Mouse (Mus musculus): ENCODE data around the gene Olfm1. TPM values are rescaled to one million over a fixed set of nuclear protein-coding genes. Genes with fewer than 3 reads are reported as not detected.

Gene Olfm1
- polyA plus RNA-seq, 1 experiment from 2014 or later, result 26.0 TPM

- H3K36me3 ChIP-seq (ENCODE audit: control insufficient read depth, insufficient read depth, low read length), result no peaks in the 10 kb centered on the region
- no peak overlapping the region for H3K4me2 ChIP-seq (ENCODE audit: low read length)
- no peaks in the 10 kb centered on the region for H3K9me3 ChIP-seq (ENCODE audit: control insufficient read depth, low read length)
- peaks cover 26% of the 10 kb centered on the region for H3K27me3 ChIP-seq (replicated peaks; ENCODE audit: control insufficient read depth, insufficient read depth, low read length)
- no peak overlapping the region for H3K9ac ChIP-seq (ENCODE audit: low read length)
- H3K4me1 ChIP-seq (replicated peaks; ENCODE audit: control insufficient read depth, insufficient read depth, low read length), result peaks cover 12% of the 10 kb centered on the region; the same call in 1 of the 2 replicates
- WGBS, result 34% methylated on average over 6 of the region's 6 CpGs
- ATAC-seq (replicated peaks; ENCODE audit: low FRiP score, low TSS enrichment, low read depth), result no peak
- peak; percentile 84 for DNase-seq (ENCODE audit: low spot score)
- H3K27ac ChIP-seq (ENCODE audit: low read depth), result no peak overlapping the region
- H3K4me3 ChIP-seq (ENCODE audit: low read depth, low read length), result no peak overlapping the region
Measured at GRCm38 (mm10) chr2:28194962-28195617, 2.3 kb downstream of the Olfm1 start.

- Histone ChIP-seq H3K4me3 (ENCODE audit: low read depth, low read length) (no peak overlapping the region), H3K9me3 (ENCODE audit: control insufficient read depth, low read length) (no peaks in the 10 kb centered on the region), H3K9ac (ENCODE audit: low read length) (no peak overlapping the region), H3K36me3 (ENCODE audit: control insufficient read depth, insufficient read depth, low read length) (no peaks in the 10 kb centered on the region), H3K27me3 (replicated peaks; ENCODE audit: control insufficient read depth, insufficient read depth, low read length) (peaks cover 26% of the 10 kb centered on the region), H3K27ac (ENCODE audit: low read depth) (no peak overlapping the region), H3K4me1 (replicated peaks; ENCODE audit: control insufficient read depth, insufficient read depth, low read length) (peaks cover 12% of the 10 kb centered on the region; the same call in 1 of the 2 replicates), H3K4me2 (ENCODE audit: low read length) (no peak overlapping the region)
- 80% methylated on average over 8 of the region's 8 CpGs for WGBS
- DNase-seq (ENCODE audit: low spot score), result no peak
- ATAC-seq (replicated peaks; ENCODE audit: low FRiP score, low TSS enrichment, low read depth), result no peak
Measured at GRCm38 (mm10) chr2:28195726-28196125, 2.9 kb downstream of the Olfm1 start.

GRCm38 (mm10) chr2:28201441-28201841 lies 8.6 kb downstream of the Olfm1 start:
- no peak overlapping the region for H3K27ac ChIP-seq (ENCODE audit: low read depth)
- 64% methylated on average over 3 of the region's 3 CpGs for WGBS
- H3K9me3 ChIP-seq (ENCODE audit: control insufficient read depth, low read length), result no peaks in the 10 kb centered on the region
- peaks cover 11% of the 10 kb centered on the region; the same call in 1 of the 2 replicates for H3K4me1 ChIP-seq (replicated peaks; ENCODE audit: control insufficient read depth, insufficient read depth, low read length)
- no peak overlapping the region for H3K9ac ChIP-seq (ENCODE audit: low read length)
- ATAC-seq (replicated peaks; ENCODE audit: low FRiP score, low TSS enrichment, low read depth) (no peak), DNase-seq (ENCODE audit: low spot score) (no peak)
- no peak overlapping the region for H3K4me3 ChIP-seq (ENCODE audit: low read depth, low read length)
- no peaks in the 10 kb centered on the region; the same call in 1 of the 2 replicates for H3K27me3 ChIP-seq (replicated peaks; ENCODE audit: control insufficient read depth, insufficient read depth, low read length)
- H3K36me3 ChIP-seq (ENCODE audit: control insufficient read depth, insufficient read depth, low read length), result no peaks in the 10 kb centered on the region
- H3K4me2 ChIP-seq (ENCODE audit: low read length), result no peak overlapping the region

- peak; percentile 17; the same call in 1 of the 2 replicates for ATAC-seq (replicated peaks; ENCODE audit: low FRiP score, low TSS enrichment, low read depth)
Measured at GRCm38 (mm10) chr2:28204167-28204566, 11.4 kb downstream of the Olfm1 start.

GRCm38 (mm10) chr2:28204677-28205466 lies 12.1 kb downstream of the Olfm1 start:
- Histone ChIP-seq H3K27ac (ENCODE audit: low read depth) (no peak overlapping the region), H3K36me3 (ENCODE audit: control insufficient read depth, insufficient read depth, low read length) (no peaks in the 10 kb centered on the region; the same call in 1 of the 2 replicates), H3K9ac (ENCODE audit: low read length) (no peak overlapping the region), H3K4me2 (ENCODE audit: low read length) (peak overlapping the region; percentile 98), H3K4me3 (ENCODE audit: low read depth, low read length) (peak overlapping the region; percentile 56), H3K27me3 (replicated peaks; ENCODE audit: control insufficient read depth, insufficient read depth, low read length) (no peaks in the 10 kb centered on the region; the same call in 1 of the 2 replicates), H3K9me3 (ENCODE audit: control insufficient read depth, low read length) (no peaks in the 10 kb centered on the region), H3K4me1 (replicated peaks; ENCODE audit: control insufficient read depth, insufficient read depth, low read length) (peaks cover 14% of the 10 kb centered on the region; the same call in 1 of the 2 replicates)
- DNase-seq (ENCODE audit: low spot score) (no peak), ATAC-seq (replicated peaks; ENCODE audit: low FRiP score, low TSS enrichment, low read depth) (peak; percentile 22; the same call in 1 of the 2 replicates)
- WGBS, result 18% methylated on average over 19 of the region's 19 CpGs

More at GRCm38 (mm10) chr2:28204167-28204566, 11.4 kb downstream of the Olfm1 start:
- Histone ChIP-seq H3K27me3 (replicated peaks; ENCODE audit: control insufficient read depth, insufficient read depth, low read length) (no peaks in the 10 kb centered on the region; the same call in 1 of the 2 replicates), H3K27ac (ENCODE audit: low read depth) (no peak overlapping the region), H3K4me3 (ENCODE audit: low read depth, low read length) (no peak overlapping the region), H3K4me1 (replicated peaks; ENCODE audit: control insufficient read depth, insufficient read depth, low read length) (peaks cover 14% of the 10 kb centered on the region; the same call in 1 of the 2 replicates), H3K9me3 (ENCODE audit: control insufficient read depth, low read length) (no peaks in the 10 kb centered on the region), H3K36me3 (ENCODE audit: control insufficient read depth, insufficient read depth, low read length) (no peaks in the 10 kb centered on the region), H3K4me2 (ENCODE audit: low read length) (no peak overlapping the region), H3K9ac (ENCODE audit: low read length) (no peak overlapping the region)
- 7% methylated on average over 9 of the region's 9 CpGs for WGBS
- DNase-seq (ENCODE audit: low spot score), result peak; percentile 99

GRCm38 (mm10) chr2:28205467-28205805 lies 12.6 kb downstream of the Olfm1 start:
- Histone ChIP-seq H3K36me3 (ENCODE audit: control insufficient read depth, insufficient read depth, low read length) (no peaks in the 10 kb centered on the region; the same call in 1 of the 2 replicates), H3K9me3 (ENCODE audit: control insufficient read depth, low read length) (no peaks in the 10 kb centered on the region), H3K27me3 (replicated peaks; ENCODE audit: control insufficient read depth, insufficient read depth, low read length) (no peaks in the 10 kb centered on the region; the same call in 1 of the 2 replicates), H3K9ac (ENCODE audit: low read length) (peak overlapping the region; percentile 68), H3K4me3 (ENCODE audit: low read depth, low read length) (peak overlapping the region; percentile 56), H3K4me2 (ENCODE audit: low read length) (peak overlapping the region; percentile 98), H3K4me1 (replicated peaks; ENCODE audit: control insufficient read depth, insufficient read depth, low read length) (peaks cover 14% of the 10 kb centered on the region; the same call in 1 of the 2 replicates), H3K27ac (ENCODE audit: low read depth) (no peak overlapping the region)
- DNase-seq (ENCODE audit: low spot score) (peak; percentile 89), ATAC-seq (replicated peaks; ENCODE audit: low FRiP score, low TSS enrichment, low read depth) (peak; percentile 73)
- under 1% methylated on average over 35 of the region's 49 CpGs for WGBS

GRCm38 (mm10) chr2:28205870-28206421 lies 13.2 kb downstream of the Olfm1 start:
- ATAC-seq (replicated peaks; ENCODE audit: low FRiP score, low TSS enrichment, low read depth) (peak; percentile 18; the same call in 1 of the 2 replicates), DNase-seq (ENCODE audit: low spot score) (peak; percentile 75)
- Histone ChIP-seq H3K9me3 (ENCODE audit: control insufficient read depth, low read length) (no peaks in the 10 kb centered on the region), H3K4me3 (ENCODE audit: low read depth, low read length) (peak overlapping the region; percentile 56), H3K27me3 (replicated peaks; ENCODE audit: control insufficient read depth, insufficient read depth, low read length) (no peaks in the 10 kb centered on the region; the same call in 1 of the 2 replicates), H3K36me3 (ENCODE audit: control insufficient read depth, insufficient read depth, low read length) (no peaks in the 10 kb centered on the region; the same call in 1 of the 2 replicates), H3K9ac (ENCODE audit: low read length) (peak overlapping the region; percentile 68), H3K4me1 (replicated peaks; ENCODE audit: control insufficient read depth, insufficient read depth, low read length) (peaks cover 14% of the 10 kb centered on the region; the same call in 1 of the 2 replicates), H3K4me2 (ENCODE audit: low read length) (peak overlapping the region; percentile 98), H3K27ac (ENCODE audit: low read depth) (no peak overlapping the region)
- under 1% methylated on average over 37 of the region's 51 CpGs for WGBS

GRCm38 (mm10) chr2:28206472-28206871 lies 13.7 kb downstream of the Olfm1 start:
- H3K9ac ChIP-seq (ENCODE audit: low read length), result peak overlapping the region; percentile 68; the same call in 1 of the 2 replicates
- H3K4me3 ChIP-seq (ENCODE audit: low read depth, low read length), result peak overlapping the region; percentile 56
- H3K4me2 ChIP-seq (ENCODE audit: low read length), result peak overlapping the region; percentile 98
- H3K9me3 ChIP-seq (ENCODE audit: control insufficient read depth, low read length), result no peaks in the 10 kb centered on the region
- ATAC-seq (replicated peaks; ENCODE audit: low FRiP score, low TSS enrichment, low read depth), result no peak
- no peaks in the 10 kb centered on the region; the same call in 1 of the 2 replicates for H3K36me3 ChIP-seq (ENCODE audit: control insufficient read depth, insufficient read depth, low read length)
- no peak for DNase-seq (ENCODE audit: low spot score)
- no peaks in the 10 kb centered on the region; the same call in 1 of the 2 replicates for H3K27me3 ChIP-seq (replicated peaks; ENCODE audit: control insufficient read depth, insufficient read depth, low read length)
- WGBS, result 20% methylated on average over 11 of the region's 11 CpGs
- peaks cover 14% of the 10 kb centered on the region; the same call in 1 of the 2 replicates for H3K4me1 ChIP-seq (replicated peaks; ENCODE audit: control insufficient read depth, insufficient read depth, low read length)
- no peak overlapping the region for H3K27ac ChIP-seq (ENCODE audit: low read depth)

Data from intestine, embryonic 14.5 days (tissue).